Mouse (Mus musculus) testis, adult 2 months (tissue): ENCODE results near the gene Tspan12. TPM values are rescaled to one million over a fixed set of nuclear protein-coding genes. Genes with fewer than 3 reads are reported as not detected.

ENCODE experiments used
- H3K27ac ChIP-seq: fragments of 200-500 bp; 2 replicates; pipeline ENCODE4 v1.5.1; 2012; ENCODE audit warnings: low read depth, low read length; ENCODE audit not compliant: control insufficient read depth, insufficient read depth
- H3K27me3 ChIP-seq: fragments of 200-500 bp; 2 replicates; pipeline ENCODE4 v1.6.1; 2012; ENCODE audit warnings: mild to moderate bottlenecking, low read length, moderate library complexity; ENCODE audit not compliant: control insufficient read depth, insufficient read depth
- H3K36me3 ChIP-seq: fragments of 200-500 bp; 2 replicates; pipeline ENCODE4 v1.6.1; 2012; ENCODE audit warnings: mild to moderate bottlenecking, low read length; ENCODE audit not compliant: control insufficient read depth, insufficient read depth
- H3K4me1 ChIP-seq: fragments of 200-500 bp; 2 replicates; pipeline ENCODE4 v1.6.1; 2012; ENCODE audit warnings: low read length; ENCODE audit not compliant: control insufficient read depth, insufficient read depth
- H3K4me3 ChIP-seq: fragments of 200-500 bp; 2 replicates; pipeline ENCODE4 v1.5.1; 2012; ENCODE audit warnings: low read depth, mild to moderate bottlenecking, low read length, moderate library complexity, mixed read lengths; ENCODE audit not compliant: control insufficient read depth
- CTCF ChIP-seq: fragments of 200-500 bp; IDR thresholded peaks from 2 replicates; pipeline ENCODE4 v1.5.1; 2012; ENCODE audit warnings: low read depth, mild to moderate bottlenecking, inconsistent platforms, low read length, moderate library complexity; ENCODE audit not compliant: control insufficient read depth, insufficient read depth, insufficient replicate concordance
- POLR2A ChIP-seq: fragments of 200-500 bp; IDR thresholded peaks from 2 replicates; pipeline ENCODE4 v1.6.1; 2012; ENCODE audit warnings: low read depth, mild to moderate bottlenecking, inconsistent platforms, low read length, moderate library complexity; ENCODE audit not compliant: control insufficient read depth
- polyA plus RNA-seq: library from polyadenylated mRNA; depleted of rRNA; stranded (reverse); fragments of >200 nt; gene quantifications from 2 replicates; pipeline ENCODE4 v1.2.3, GENCODE M21; 2012

Gene Tspan12
- polyA plus RNA-seq, 1 experiment, result 1.8 TPM

DNA sequence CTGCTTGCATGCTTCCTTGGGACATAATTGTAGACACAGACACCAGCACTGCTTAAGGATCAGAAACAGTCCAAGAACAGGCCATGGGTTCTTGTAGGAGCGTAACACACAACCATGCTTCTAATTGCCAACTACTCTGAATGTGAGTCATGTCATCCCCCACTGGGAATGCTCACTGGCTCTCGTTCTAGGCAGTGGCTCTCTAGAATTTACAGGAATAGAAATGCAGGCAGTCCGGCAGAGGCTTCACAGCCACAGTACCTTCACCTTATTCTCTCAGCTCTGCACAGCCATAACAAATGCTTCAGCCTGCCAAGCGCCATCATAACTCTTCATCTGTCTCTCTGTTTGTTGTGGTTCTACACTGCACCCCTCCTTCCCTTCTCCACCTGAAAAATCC is 23.9 kb downstream of the Tspan12 start:
- H3K27ac ChIP-seq, result no peak overlapping the region
- H3K27me3 ChIP-seq, result no peaks in the 10 kb centered on the region
- TF ChIP-seq CTCF (no peak), POLR2A (no peak)
- no peaks in the 10 kb centered on the region for H3K4me1 ChIP-seq
- no peak overlapping the region for H3K4me3 ChIP-seq
- H3K36me3 ChIP-seq, result no peaks in the 10 kb centered on the region

DNA sequence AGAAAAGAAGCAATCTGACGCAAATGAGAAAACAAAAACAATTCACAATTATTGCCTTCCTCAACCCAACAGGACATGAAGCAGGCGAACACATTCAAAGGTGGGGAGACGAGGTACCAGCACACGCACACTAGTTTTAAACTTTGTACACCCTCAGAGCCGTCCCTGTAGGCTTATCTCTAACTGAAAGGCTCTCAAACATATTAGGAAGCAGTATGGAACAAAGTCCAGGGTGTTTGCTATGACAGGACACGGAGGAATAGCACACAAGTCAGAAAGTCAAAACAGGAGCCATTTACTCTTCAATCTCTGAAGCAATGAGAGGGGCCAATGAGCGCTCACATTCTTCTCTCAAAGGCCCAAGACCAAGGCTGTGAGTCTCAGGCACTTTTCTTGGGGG is 24.3 kb downstream of the Tspan12 start:
- Histone ChIP-seq H3K27ac (no peak overlapping the region), H3K36me3 (no peaks in the 10 kb centered on the region), H3K4me3 (no peak overlapping the region), H3K27me3 (no peaks in the 10 kb centered on the region), H3K4me1 (no peaks in the 10 kb centered on the region)
- TF ChIP-seq POLR2A (no peak), CTCF (no peak)

- no peak overlapping the region for H3K4me3 ChIP-seq
- H3K27me3 ChIP-seq, result no peaks in the 10 kb centered on the region
- H3K4me1 ChIP-seq, result no peaks in the 10 kb centered on the region
- no peak for TF ChIP-seq POLR2A
- TF ChIP-seq CTCF, result no peak
- H3K36me3 ChIP-seq, result no peaks in the 10 kb centered on the region
- no peak overlapping the region for H3K27ac ChIP-seq
These were observed 28.6 kb downstream of the Tspan12 start for GRCm38 (mm10) chr6:21823694-21824093.

GRCm38 (mm10) chr6:21823281-21823680 is 29.0 kb downstream of the Tspan12 start:
- Histone ChIP-seq H3K36me3 (no peaks in the 10 kb centered on the region), H3K4me1 (no peaks in the 10 kb centered on the region), H3K27ac (no peak overlapping the region), H3K27me3 (no peaks in the 10 kb centered on the region), H3K4me3 (no peak overlapping the region)
- no peak for TF ChIP-seq CTCF
- TF ChIP-seq POLR2A, result no peak

- TF ChIP-seq POLR2A, result no peak
- no peak for TF ChIP-seq CTCF
- Histone ChIP-seq H3K4me1 (no peaks in the 10 kb centered on the region), H3K27me3 (no peaks in the 10 kb centered on the region), H3K27ac (no peak overlapping the region), H3K4me3 (no peak overlapping the region), H3K36me3 (no peaks in the 10 kb centered on the region)
These were observed 29.6 kb downstream of the Tspan12 start for GRCm38 (mm10) chr6:21822721-21823134.

DNA sequence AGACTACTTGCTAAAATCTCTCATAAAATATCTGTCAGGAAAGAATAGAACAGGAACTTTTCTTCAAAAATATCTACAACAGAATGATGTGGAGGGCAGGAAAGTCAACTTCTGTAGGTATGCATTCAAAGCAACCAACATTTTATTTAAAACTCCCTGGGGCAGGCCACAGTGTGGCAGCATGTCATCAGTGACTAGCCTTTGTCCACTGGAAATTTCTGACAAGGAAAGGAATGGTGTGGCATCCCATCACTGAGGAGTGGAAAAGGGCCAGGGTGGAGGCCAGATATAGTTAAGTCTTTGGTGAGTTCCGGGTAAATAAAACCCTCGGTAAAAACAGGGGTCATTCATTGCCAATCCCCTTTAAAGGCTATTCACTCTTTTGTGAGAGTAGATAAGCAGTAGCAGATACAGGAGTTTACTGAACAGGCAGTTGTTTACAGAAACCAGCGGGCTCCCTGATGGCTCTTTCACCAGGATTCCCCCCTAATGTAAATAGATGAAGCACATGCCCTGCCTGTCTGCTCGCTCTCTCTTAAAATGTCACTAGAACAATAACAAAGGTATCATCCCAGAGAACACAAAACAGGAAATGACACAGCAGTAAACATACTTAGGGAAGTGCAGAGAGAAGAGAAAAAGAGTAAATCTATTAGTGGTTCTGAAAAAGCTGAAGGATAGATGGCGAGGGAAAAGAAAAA is 34.1 kb downstream of the Tspan12 start:
- no peak for TF ChIP-seq POLR2A
- TF ChIP-seq CTCF, result no peak
- H3K36me3 ChIP-seq, result no peaks in the 10 kb centered on the region
- H3K4me3 ChIP-seq, result no peak overlapping the region
- no peak overlapping the region for H3K27ac ChIP-seq
- no peaks in the 10 kb centered on the region for H3K27me3 ChIP-seq
- no peaks in the 10 kb centered on the region for H3K4me1 ChIP-seq

GRCm38 (mm10) chr6:21806005-21806404 is 46.3 kb downstream of the Tspan12 start:
- no peaks in the 10 kb centered on the region for H3K4me1 ChIP-seq
- H3K27me3 ChIP-seq, result no peaks in the 10 kb centered on the region
- H3K36me3 ChIP-seq, result no peaks in the 10 kb centered on the region
- H3K27ac ChIP-seq, result no peak overlapping the region
- no peak overlapping the region for H3K4me3 ChIP-seq
- TF ChIP-seq POLR2A (no peak), CTCF (no peak)

GRCm38 (mm10) chr6:21805013-21805570 is 47.2 kb downstream of the Tspan12 start:
- H3K27ac ChIP-seq, result no peak overlapping the region
- TF ChIP-seq CTCF (no peak), POLR2A (no peak)
- H3K4me1 ChIP-seq, result no peaks in the 10 kb centered on the region
- H3K4me3 ChIP-seq, result no peak overlapping the region
- H3K36me3 ChIP-seq, result no peaks in the 10 kb centered on the region
- H3K27me3 ChIP-seq, result no peaks in the 10 kb centered on the region
